Mouse (Mus musculus) natural killer cell, adult 2 months (primary cell): ENCODE measurements around the gene Best3.

Experiments used
- DNase-seq, 2 experiments: peaks; one replicate each; pipeline ENCODE4 v3.0.0; 2022; ENCODE audit warnings: low spot score in 2 of 2

The Best3 gene

DNA sequence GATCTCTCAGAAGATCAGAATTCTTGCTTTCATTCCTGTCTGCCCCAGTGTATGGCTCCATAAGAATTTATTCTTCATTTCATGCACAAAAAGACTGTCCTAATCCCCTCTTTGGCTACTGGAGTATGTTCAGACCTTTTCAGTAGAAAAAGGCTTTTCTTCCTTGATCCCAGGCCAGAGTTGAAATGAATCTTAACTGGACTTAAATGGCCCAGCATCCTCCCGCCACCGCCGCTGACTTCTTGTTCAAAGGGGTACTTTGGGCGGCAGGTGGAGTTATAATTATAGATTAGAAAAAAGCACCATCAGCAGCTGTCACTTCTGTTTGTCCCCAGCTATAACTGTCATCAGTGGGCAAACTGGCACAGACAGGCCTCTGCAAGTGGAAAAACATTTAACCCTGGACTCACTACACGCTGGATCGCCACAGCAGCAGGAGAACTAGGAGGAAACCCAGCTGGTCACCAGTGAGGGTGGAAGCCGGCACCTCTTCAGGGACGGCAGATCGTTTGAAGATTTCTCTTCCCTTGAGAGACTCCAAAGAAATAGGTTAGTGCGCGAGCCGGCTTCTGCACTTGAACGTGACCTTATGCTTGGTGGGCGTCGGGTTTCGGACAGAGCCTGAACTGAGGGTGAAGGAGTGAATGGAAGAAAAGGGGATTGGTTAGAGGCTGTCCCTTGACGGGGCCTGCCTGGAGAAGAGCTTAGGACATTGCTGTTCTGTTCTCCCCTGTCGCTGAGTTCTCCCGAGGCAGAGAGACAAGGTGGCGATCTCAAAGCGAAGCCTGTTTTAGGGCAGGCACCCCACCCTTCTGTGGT is at the start of gene Best3:
TSS of gene Best3 (plus strand) at position 51 of the 819 bp plus-strand sequence.
- no peak for DNase-seq

DNA sequence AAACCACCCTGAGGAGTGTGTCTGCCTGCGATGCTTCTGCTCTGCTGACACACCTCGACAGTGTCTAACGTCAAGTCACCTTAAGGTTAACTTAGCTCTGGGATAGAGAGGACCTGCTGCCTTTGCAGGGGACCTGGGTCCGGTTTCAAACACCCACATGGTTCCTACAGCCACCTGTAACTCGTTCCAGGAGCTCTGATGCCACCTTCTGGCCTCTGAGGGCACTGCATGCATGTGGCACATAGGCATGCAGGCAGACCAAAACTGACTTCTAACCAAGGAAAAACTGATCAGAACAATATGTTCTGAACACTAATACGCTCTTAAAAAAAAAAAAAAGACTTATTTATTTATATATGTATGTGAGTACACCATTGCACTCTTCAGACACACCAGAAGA is 43.1 kb upstream of the Best3 start:
- peak; percentile 7 to 34 for DNase-seq

DNA sequence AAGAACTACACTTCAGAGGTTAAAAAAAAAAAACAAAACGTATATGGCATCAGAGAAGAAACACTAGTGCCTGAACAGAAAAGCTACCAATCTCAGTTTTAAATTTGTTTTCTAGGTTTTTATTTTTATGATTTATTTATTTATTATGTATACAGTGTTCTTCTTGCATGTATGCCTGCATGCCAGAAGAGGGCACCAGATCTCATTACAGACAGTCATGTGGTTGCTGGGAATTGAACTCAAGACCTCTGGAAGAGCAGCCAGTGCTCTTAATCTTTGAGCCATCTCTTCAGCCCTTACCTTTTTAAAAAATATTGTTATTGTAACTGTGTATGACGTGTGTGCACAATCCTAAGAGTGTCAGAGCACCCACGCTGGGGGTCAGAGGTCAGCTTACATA is 42.0 kb upstream of the Best3 start:
- DNase-seq, result peak in 1 of 2 experiments; percentile 10

DNA sequence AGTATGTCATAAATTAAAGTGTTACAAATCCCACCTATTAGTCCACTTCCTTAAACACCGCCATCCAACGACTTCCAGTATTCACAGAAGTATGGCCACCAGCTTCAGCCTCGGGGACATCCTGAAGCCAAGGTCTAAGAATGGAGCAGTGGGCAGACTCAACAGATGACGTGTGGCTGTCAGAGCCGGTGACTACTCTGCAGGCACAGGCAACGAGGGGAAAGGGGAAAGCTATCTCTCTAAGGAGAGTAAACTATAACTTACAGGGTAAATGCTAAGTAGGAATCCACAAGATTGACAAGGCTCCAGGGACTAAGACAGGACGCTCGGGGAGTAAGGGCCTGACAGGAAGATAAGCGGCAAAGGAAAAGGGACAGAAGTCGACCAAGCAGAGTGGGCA is 41.2 kb upstream of the Best3 start:
- DNase-seq, result no peak

DNA sequence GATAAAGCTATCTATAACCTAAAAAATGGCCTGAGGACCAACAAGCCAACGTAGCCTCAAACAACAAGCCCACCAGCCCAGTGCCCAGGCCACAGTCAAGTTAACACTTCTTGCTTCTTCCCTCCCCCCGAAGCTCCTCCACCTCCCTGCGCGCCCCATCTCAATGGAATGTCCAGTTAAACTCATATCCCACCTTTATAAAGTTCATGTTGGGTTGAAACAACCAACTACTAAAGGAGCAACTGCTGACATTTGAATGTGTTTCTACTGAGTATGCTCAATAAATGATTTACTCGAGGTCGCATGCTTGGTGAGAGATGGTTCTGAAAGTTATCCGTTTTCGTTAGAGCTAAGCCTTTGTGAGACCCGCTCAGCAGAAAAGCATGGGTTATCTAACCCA is 37.7 kb upstream of the Best3 start:
- DNase-seq, result no peak

DNA sequence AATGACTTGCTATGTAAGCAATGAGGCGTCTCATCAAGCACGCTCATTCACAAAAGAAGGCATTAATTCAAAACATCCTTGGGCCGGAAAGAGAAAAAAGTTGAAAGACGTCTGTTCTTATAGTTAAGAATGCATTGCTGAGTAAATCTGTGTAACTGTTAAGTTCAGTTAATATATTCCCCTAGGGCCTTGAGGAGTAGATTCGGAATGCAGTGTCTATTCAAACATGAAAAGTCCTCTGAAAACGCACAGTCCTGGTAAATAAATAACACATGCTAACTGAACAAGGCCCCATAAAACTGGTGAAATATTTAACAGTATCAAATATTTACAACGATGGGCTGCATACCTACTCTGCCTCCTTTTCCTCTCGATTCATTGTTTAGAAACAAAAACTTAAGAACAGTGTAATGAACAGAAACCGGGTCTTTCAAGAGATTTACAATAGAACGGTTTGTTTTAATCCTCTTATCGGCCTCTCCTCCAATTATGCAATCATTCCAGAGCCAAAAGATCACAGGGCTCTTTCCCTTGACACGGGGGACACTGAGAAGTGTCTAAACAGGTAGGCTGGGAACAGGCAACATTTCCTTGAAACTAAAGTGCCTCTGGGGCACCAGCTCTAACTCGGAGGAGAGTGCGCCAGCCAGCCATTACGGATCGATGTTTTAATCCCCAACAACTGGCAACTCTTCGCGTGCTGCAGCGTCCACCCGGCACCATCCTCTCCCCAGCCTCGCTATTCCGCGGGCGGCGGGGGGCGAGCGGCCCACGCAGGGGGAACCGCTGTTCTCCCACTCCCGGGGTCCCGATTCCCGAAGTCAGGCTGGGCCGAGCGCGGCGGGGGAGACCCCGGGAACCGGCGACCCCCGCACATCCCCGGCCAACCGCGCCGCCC is 36.8 kb upstream of the Best3 start:
- DNase-seq, result no peak

DNA sequence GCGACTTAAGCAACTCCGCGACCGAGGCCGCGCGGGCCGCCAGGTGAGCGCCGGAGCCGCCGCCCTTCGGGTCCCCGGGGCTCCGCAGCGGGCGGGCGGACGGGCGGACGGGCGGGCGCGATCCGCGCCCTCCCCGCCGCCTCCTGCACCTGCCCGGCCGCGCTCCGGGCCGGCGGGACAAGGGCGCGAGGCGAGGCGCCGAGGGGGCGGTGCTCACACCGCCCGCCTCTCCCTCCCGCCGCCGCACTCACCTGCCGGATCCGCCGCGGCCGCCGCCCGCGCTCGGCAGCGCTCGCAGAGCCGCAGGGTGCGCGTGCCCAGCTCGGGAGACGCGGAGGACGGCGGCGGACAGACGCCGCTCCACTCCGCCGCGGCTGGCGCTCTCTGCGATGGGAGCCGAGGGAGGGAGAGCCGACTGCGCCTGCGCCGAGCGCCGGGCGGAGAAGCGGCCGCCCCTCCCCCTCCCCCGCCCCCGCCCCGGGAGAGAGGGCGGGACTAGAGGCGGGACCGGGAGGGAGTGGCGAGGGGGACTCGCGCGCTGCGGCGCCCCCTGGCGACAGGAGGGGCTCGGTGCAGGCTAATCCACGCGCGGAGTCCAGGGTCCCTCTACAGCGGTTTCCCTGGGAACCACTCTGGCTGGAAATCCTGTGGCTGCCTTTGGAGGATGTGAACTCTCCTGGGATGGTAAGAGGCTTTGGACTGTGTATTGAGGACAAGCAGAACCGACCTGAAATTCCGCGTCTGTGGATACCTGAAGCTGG is 35.9 kb upstream of the Best3 start, which contains the start of gene Rab3ip:
TSS of gene Rab3ip (minus strand) at position 761 of the 761 bp plus-strand sequence.
- DNase-seq, result peak; percentile 82 to 89

DNA sequence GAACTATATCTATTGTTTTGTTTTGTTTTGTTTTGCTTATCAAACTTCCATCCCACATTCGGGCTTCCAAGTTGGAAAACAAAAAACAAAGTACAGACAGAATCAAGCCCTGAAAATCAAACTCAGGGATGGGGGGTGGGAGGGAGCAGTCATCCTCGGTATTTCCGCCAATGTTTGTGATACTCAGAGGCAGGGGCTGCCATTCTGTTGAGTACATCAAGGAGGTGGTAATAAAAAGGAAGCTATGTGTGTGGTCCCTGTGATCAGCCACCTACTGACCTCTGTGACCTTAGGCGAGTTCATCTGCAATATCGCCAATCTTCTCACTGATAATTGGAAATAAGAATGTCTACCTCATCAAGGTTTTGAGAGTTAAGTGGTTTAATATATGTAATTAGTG is 35.2 kb upstream of the Best3 start:
- peak in 1 of 2 experiments; percentile 13 for DNase-seq

DNA sequence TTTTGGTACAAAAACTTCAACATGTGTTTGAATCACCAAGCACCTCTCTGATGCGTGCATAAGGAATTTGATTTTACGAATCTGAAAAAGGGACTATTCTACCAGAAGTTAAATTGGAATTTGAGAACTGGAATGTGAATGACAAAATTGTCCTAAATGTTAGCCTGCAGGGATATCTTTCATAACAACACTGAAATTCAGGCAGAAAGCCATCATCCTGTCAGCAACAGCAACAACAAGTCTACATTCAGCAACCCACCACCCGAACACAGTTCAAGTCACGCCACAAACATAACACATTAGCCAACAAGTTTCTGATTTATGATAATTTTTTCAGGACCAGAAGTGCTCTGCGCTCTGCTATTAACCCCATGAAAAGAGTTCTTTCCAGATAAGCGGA is 30.9 kb upstream of the Best3 start:
- DNase-seq, result no peak

DNA sequence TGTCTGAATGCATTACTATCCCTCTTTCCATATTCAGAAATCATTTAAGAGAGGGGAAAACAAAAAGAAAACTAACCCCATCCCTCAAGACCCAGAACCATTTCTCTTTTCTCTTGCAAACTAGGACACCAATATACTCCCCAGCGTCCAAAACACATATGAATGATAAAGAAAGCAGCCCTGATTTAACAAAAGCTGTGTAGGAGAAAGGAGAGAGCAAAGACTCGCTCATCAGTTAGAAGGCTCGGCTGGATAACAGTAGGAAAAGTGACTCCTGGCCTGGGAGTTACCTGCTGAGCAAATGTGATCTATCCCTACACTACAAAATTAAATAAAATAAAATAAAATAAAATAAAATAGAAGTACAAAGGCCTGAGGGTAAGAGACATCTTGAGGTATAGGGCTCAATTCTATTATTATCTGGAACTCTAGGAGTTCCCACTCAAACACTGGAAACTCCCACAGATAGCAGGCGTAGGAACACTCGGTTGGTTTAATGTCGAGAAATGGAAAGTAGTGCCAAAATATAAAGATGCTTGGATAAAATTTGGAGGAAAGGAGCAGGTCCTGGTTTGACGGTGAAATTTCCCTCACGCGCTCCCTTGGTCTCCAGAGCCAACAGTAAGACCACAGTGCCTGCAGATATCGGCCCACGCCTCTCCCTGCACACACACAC is 29.5 kb upstream of the Best3 start:
- no peak for DNase-seq

DNA sequence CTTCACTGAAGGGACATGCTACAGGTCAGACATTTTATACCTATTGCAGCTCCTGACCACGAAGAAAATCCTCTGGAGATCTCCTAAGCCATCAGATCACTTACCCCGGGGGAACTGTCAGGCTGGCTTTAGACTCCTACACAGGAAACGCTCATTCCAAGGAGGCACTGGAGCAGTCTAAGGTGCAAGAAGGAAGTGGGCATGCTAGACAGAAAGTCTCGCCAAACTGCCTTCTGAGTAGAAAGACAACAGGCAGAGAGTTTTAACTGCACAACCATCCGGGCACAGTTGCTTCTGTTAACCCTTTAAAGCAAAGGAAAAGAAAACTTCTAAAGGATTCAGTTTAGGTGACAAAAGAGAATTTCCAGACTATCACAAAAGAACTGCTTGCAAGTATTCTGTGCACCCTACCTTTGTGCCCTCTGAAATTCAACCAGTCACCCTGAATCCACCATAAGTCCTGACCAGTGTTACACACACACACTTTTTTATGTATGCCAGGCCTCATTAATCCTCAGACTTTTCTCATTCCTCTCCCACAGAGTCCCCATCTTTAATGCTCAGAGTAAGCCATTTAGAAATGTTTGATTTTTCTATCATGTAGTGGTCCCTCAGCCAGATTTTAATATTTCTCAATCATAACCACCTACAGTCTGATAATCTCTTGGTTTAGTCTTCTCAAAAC is 28.1 kb upstream of the Best3 start:
- DNase-seq, result no peak

DNA sequence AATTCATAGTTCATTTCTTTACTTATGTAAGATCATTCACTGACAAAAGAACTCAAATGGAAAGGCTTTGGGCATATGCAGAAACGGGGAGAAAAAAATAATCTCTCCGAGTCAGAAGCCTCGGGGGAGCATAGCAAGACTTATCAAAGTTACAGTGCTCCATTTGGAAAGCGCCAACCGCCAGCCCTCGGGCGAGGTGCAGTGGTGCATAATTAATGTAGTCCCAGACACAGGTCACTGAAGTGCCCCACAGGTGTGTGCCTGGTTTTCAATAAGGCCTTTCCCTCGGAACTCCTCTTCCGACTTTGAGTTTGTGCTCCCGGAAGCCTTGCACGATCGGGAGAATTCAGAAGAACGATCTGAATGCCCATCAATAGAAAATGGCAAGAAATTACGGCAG is 24.0 kb upstream of the Best3 start:
- no peak for DNase-seq

DNA sequence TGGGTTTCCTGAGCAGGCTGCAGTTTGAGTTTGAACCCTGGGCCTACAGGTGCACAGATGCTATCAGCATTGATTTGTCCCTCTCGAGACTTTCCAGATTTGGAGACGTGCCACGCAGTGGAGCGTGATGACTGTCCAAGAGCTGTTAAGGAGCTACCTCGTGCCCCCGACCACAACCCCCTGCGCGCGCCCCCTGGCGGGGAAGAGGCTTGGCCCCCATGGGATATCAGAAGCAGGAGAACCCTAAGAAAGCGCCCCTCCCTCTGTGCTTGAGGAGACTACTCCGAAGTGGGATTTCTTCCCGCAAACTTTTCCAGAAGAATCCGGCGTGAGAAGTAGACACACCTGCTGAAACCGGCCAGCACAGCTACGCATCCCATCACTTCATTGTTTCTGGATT is 23.3 kb upstream of the Best3 start:
- no peak for DNase-seq

DNA sequence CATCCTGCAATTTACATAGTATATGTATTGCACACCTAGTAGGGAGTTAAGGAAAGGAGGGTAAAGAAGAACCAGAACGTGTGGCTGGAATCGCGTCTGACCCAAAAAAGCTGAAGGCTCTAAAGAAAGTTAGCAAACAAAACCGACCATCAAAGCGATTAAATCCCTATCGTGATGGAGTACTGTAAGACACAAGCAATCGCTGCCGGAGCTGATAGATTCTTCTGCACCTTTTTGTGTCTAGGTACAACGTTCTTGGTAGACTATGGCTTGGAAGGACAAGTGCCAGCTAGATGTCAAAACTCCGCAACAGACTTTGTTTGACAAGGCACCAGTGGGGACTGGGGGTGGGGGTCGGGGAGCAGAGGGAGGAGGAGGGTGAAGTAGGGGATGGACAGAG is 22.0 kb upstream of the Best3 start:
- no peak for DNase-seq

DNA sequence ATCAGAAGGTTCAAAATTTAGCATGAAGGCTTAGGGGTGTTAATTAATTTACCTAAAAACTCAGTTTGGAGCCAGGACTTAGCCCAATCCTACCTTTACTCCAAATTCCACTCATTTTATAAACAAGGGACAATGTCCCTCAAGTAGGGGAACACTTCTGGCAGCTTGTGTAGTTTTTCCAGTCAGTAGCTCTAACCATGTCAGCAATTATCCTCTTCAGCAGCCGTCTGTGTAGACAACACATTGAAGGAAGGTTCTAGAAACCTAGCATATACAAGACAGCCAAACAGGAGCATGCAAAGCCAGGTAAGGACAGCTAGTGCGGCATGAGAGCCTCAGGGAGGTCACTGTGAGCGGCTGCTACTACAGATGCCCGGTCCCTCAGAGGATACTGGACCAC is 21.5 kb upstream of the Best3 start:
- no peak for DNase-seq

DNA sequence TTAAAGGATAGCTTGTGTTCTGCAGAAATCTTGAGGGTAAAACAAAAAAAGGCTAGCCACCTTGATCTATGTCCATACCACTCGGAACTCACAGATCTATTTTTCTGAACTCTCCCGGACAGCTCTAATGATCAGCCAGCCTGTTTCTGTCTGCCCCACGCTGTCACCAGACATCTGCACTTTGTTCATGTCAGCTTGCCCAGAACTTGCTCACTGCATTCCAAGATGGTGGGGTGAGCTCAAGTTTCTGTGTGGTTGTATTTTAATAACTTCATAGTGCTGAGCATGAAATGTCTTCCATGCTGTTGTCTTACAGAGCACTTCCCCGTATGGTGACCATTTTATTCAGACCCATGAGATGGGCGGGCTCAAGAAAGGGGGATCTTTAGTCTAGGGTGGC is 20.8 kb upstream of the Best3 start:
- no peak for DNase-seq

DNA sequence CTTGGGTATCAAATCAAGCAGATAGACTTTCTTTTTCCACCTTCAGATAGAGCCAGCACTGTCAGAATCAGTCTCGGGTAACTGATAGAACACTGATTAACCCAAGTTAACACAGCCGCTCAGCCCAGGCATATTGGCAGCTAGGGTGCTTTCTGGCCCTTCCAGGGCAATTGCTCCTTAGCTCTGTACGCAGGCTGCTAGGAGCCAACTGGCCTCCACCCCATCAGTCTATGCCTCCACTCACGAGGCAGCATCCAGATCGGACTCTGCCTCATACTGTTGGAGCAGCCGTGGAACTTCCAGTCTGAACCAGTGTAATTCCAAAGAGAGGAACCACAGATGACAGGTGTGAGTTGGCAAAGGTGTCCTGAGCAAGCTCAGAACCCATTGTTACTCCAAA is 20.0 kb upstream of the Best3 start:
- DNase-seq, result no peak

DNA sequence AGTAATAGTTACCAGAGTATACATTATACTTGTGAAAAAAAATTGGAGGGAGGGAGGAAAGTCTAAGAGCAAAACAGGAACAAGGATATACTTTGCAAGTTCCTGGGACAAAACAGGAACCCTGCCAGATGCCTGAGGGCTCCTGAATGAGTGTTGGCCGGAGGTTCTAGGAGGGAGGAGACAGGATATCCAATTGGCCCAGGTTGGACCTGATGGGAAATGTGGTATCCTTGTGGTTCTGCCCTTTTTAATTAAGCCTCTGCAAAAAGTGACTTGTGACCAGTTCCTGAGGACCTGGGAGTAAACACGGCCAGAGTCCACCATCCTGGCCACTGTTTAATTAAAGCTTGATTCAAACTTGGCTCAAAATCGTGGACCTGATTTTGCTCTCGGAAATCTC is 17.4 kb upstream of the Best3 start:
- DNase-seq, result no peak

DNA sequence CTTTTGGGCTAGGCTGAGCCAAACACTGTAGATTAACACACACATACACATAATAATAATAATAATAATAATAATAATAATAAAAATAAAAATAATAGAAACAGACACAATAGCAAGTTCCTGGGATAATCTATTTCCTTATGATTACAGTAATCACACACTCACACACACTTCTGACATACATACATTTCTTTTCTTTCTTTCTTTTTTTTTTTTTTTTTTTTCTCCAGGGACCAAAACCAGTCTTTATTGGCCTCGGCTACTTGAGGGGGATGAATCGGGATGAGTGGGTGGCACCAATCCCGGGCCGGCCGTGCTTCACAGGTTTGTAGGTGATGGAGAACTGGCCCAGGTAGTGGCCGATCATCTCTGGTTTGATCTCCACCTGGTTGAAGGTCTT is 13.6 kb upstream of the Best3 start, which contains the start of gene Gm10271:
TSS of gene Gm10271 (minus strand) at position 101 of the 400 bp plus-strand sequence.
- no peak for DNase-seq

DNA sequence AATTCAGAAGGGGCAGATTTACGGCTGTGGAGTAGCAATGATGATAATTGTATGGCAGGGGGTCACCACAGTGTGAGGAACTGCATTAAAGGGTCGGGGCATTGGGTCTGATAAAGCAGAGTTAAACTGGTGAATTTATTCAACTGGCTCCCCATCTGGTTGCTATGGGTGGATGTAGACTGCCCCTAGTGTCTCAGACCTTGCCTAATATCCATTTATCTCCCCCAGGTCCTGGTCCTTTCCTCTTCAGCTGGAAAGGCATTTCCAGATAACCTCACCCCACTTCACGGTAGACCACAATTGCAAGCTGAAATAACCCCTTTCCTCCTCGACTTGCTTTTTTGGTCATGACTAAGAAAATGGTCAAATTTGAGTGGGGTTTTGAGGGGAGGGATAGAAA is 8.7 kb upstream of the Best3 start:
- DNase-seq, result no peak

DNA sequence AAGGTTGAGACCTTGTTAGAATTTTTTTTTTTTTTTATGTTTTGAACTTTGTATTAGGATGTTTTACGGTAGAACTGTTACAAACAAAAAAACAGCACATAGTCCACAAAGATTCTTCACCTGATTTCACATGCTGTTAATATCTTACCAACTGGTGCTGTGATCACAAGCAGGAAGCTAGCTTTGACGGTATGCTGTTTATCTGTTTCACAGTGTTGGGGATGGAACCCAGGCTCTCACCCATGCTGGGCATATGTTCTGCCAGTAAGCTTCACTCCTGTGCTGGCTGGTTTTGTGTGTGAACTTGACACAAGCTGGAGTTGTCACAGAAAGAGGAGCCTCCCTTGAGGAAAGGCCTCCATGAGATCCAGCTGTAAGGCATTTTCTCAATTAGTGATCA is 8.3 kb upstream of the Best3 start:
- no peak for DNase-seq
